Mouse (Mus musculus): ENCODE results near the gene Sars2. TPM values are rescaled to one million over a fixed set of nuclear protein-coding genes. Genes with fewer than 3 reads are reported as not detected.

Gene Sars2
- polyA plus RNA-seq, 1 experiment, result 10.5 TPM

GRCm38 (mm10) chr7:28727649-28728340 lies 14.0 kb upstream of the Sars2 start:
- H3K36me3 ChIP-seq (ENCODE audit: control insufficient read depth, insufficient read depth), result peaks cover 26% of the 10 kb centered on the region
- no peak overlapping the region for H3K4me2 ChIP-seq (ENCODE audit: low read depth)

GRCm38 (mm10) chr7:28732341-28733142 lies 9.2 kb upstream of the Sars2 start:
- no peaks in the 10 kb centered on the region for H3K79me2 ChIP-seq (ENCODE audit: control insufficient read depth, insufficient read depth)
- peaks cover 9% of the 10 kb centered on the region for H3K36me3 ChIP-seq (ENCODE audit: control insufficient read depth, insufficient read depth)
- no peak overlapping the region for H3K4me2 ChIP-seq (ENCODE audit: low read depth)
- TF ChIP-seq CEBPB (IDR thresholded peaks at IDR 0.05; ENCODE audit: insufficient read depth, poor library complexity, severe bottlenecking) (no peak), SRF (IDR thresholded peaks at IDR 0.05; ENCODE audit: control insufficient read depth, insufficient read length, low read depth) (no peak), TCF3 (IDR thresholded peaks at IDR 0.05; ENCODE audit: insufficient read length, low read depth) (no peak), REST (IDR thresholded peaks at IDR 0.05; ENCODE audit: insufficient read depth, insufficient read length) (no peak), MAX (IDR thresholded peaks at IDR 0.05; ENCODE audit: low read depth) (no peak), POLR2AphosphoS2 (IDR thresholded peaks at IDR 0.05; ENCODE audit: insufficient read length, low read depth) (no peak), MYOG (IDR thresholded peaks at IDR 0.05; ENCODE audit: control insufficient read depth in 1 of 3, insufficient read depth in 1 of 3, insufficient read length in 2 of 3, low read depth in 2 of 3) (no peak), TCF12 (IDR thresholded peaks at IDR 0.05; ENCODE audit: insufficient read depth, poor library complexity, severe bottlenecking) (no peak)
- H3K4me3 ChIP-seq, result no peak overlapping the region
- no peaks in the 10 kb centered on the region for H3K27me3 ChIP-seq (ENCODE audit: control insufficient read depth, insufficient read depth, insufficient read length)
- no peak overlapping the region for H3ac ChIP-seq (ENCODE audit: control insufficient read depth, insufficient read length)

More at GRCm38 (mm10) chr7:28727649-28728340, 14.0 kb upstream of the Sars2 start:
- H3ac ChIP-seq (ENCODE audit: control insufficient read depth, insufficient read length), result no peak overlapping the region
- no peaks in the 10 kb centered on the region for H3K79me2 ChIP-seq (ENCODE audit: control insufficient read depth, insufficient read depth)
- TF ChIP-seq TCF12 (IDR thresholded peaks at IDR 0.05; ENCODE audit: insufficient read depth, poor library complexity, severe bottlenecking) (no peak), MYOD1 (IDR thresholded peaks at IDR 0.05; ENCODE audit: control insufficient read depth in 1 of 3, insufficient read length in 2 of 3, low read depth in 2 of 3) (peak in 1 of 3 experiments; percentile 3), MYOG (IDR thresholded peaks at IDR 0.05; ENCODE audit: control insufficient read depth in 1 of 3, insufficient read depth in 1 of 3, insufficient read length in 2 of 3, low read depth in 2 of 3) (peak in 1 of 3 experiments; percentile 26)
- H3K4me3 ChIP-seq, result no peak overlapping the region
- no peaks in the 10 kb centered on the region for H3K27me3 ChIP-seq (ENCODE audit: control insufficient read depth, insufficient read depth, insufficient read length)

GRCm38 (mm10) chr7:28733211-28733610 lies 8.6 kb upstream of the Sars2 start:
- Histone ChIP-seq H3K4me3 (no peak overlapping the region), H3K36me3 (ENCODE audit: control insufficient read depth, insufficient read depth) (peaks cover 13% of the 10 kb centered on the region), H3ac (ENCODE audit: control insufficient read depth, insufficient read length) (no peak overlapping the region), H3K4me2 (ENCODE audit: low read depth) (no peak overlapping the region), H3K27me3 (ENCODE audit: control insufficient read depth, insufficient read depth, insufficient read length) (no peaks in the 10 kb centered on the region), H3K79me2 (ENCODE audit: control insufficient read depth, insufficient read depth) (no peaks in the 10 kb centered on the region)
- TF ChIP-seq TCF3 (IDR thresholded peaks at IDR 0.05; ENCODE audit: insufficient read length, low read depth) (no peak), SRF (IDR thresholded peaks at IDR 0.05; ENCODE audit: control insufficient read depth, insufficient read length, low read depth) (no peak), REST (IDR thresholded peaks at IDR 0.05; ENCODE audit: insufficient read depth, insufficient read length) (no peak), MAX (IDR thresholded peaks at IDR 0.05; ENCODE audit: low read depth) (no peak), POLR2A (IDR thresholded peaks at IDR 0.05; ENCODE audit: insufficient read length, low read depth) (no peak), POLR2AphosphoS2 (IDR thresholded peaks at IDR 0.05; ENCODE audit: insufficient read length, low read depth) (no peak), CEBPB (IDR thresholded peaks at IDR 0.05; ENCODE audit: insufficient read depth, poor library complexity, severe bottlenecking) (no peak), E2F4 (IDR thresholded peaks at IDR 0.05; ENCODE audit: insufficient read depth) (no peak), MYOD1 (IDR thresholded peaks at IDR 0.05; ENCODE audit: control insufficient read depth in 1 of 3, insufficient read length in 2 of 3, low read depth in 2 of 3) (no peak), MYOG (IDR thresholded peaks at IDR 0.05; ENCODE audit: control insufficient read depth in 1 of 3, insufficient read depth in 1 of 3, insufficient read length in 2 of 3, low read depth in 2 of 3) (no peak), TCF12 (IDR thresholded peaks at IDR 0.05; ENCODE audit: insufficient read depth, poor library complexity, severe bottlenecking) (no peak), USF1 (IDR thresholded peaks at IDR 0.05; ENCODE audit: low read depth) (no peak)

- TF ChIP-seq MYOD1 (IDR thresholded peaks at IDR 0.05; ENCODE audit: control insufficient read depth in 1 of 3, insufficient read length in 2 of 3, low read depth in 2 of 3) (no peak), USF1 (IDR thresholded peaks at IDR 0.05; ENCODE audit: low read depth) (no peak), TCF12 (IDR thresholded peaks at IDR 0.05; ENCODE audit: insufficient read depth, poor library complexity, severe bottlenecking) (no peak), MAX (IDR thresholded peaks at IDR 0.05; ENCODE audit: low read depth) (no peak), E2F4 (IDR thresholded peaks at IDR 0.05; ENCODE audit: insufficient read depth) (no peak), MYOG (IDR thresholded peaks at IDR 0.05; ENCODE audit: control insufficient read depth in 1 of 3, insufficient read depth in 1 of 3, insufficient read length in 2 of 3, low read depth in 2 of 3) (no peak), POLR2AphosphoS2 (IDR thresholded peaks at IDR 0.05; ENCODE audit: insufficient read length, low read depth) (no peak)
- no peaks in the 10 kb centered on the region for H3K79me2 ChIP-seq (ENCODE audit: control insufficient read depth, insufficient read depth)
- no peak overlapping the region for H3K4me2 ChIP-seq (ENCODE audit: low read depth)
- H3K36me3 ChIP-seq (ENCODE audit: control insufficient read depth, insufficient read depth), result peaks cover 13% of the 10 kb centered on the region
- H3K27me3 ChIP-seq (ENCODE audit: control insufficient read depth, insufficient read depth, insufficient read length), result no peaks in the 10 kb centered on the region
- no peak overlapping the region for H3K4me3 ChIP-seq
- no peak overlapping the region for H3ac ChIP-seq (ENCODE audit: control insufficient read depth, insufficient read length)
Observed at GRCm38 (mm10) chr7:28735701-28736100, 6.1 kb upstream of the Sars2 start.

Data from myocyte (in vitro differentiated cells).